Mouse (Mus musculus): Measurements from ENCODE around the gene Ankrd60. TPM values are rescaled to one million over a fixed set of nuclear protein-coding genes. Genes with fewer than 3 reads are reported as not detected.

Ankrd60 gene
- polyA plus RNA-seq, 1 experiment from 2014 or later = not detected

DNA sequence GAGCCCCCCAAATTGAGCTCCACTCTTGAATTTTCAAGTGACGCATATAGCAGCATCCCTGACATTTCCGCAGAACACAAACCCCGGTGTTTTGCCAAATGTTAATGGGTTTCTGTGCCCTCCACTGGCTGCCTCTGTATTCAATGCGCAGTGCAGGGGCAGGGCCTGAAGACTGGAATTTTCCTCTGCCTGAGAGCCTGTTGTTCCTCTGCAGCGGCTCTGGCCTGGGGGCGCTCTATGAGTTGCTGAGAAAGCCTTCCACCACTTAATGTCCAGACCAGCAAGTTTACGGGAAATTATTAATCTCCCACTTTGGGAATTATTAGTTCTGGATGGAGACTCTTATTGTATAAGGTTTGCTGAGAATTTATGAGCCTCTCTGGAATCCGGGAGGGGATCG is 14.0 kb downstream of the Ankrd60 start:
- no peaks in the 10 kb centered on the region for H3K36me3 ChIP-seq (ENCODE audit: control insufficient read depth, insufficient read depth, low read length)
- no peak for ATAC-seq (ENCODE audit: low FRiP score, low TSS enrichment)
- no peaks in the 10 kb centered on the region for H3K27me3 ChIP-seq (ENCODE audit: control insufficient read depth, insufficient read depth, low read length)
- H3K4me1 ChIP-seq (ENCODE audit: control insufficient read depth, insufficient read depth, low read length) = peaks cover 13% of the 10 kb centered on the region
- no peak overlapping the region for H3K4me2 ChIP-seq (replicated peaks; ENCODE audit: low read depth, low read length)
- no peak overlapping the region for H3K4me3 ChIP-seq (ENCODE audit: low read length)
- 61% methylated on average over 9 of the region's 9 CpGs for WGBS
- H3K9ac ChIP-seq (ENCODE audit: low read depth, low read length) = no peak overlapping the region
- H3K9me3 ChIP-seq (ENCODE audit: control insufficient read depth, low read length) = no peaks in the 10 kb centered on the region
- no peak overlapping the region for H3K27ac ChIP-seq (ENCODE audit: low read depth, low read length)

DNA sequence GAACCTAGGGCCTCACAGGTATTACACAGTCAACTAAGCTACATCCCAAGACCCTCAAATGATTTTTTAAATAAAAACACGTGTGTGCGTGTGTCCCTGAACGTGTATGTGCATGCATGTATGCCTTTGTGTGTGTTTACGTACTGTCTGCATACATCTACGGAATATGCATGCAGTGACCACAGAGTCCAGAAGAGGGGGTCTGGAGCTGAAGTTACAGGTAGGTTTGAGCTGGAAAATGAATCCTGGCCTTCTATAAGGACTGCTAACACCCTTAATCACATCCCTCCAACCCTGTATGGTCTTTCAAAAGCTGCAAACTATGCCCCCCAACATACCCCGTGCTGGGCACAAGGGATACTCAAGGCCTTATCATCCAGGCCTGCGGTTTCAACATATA is 14.8 kb downstream of the Ankrd60 start:
- Histone ChIP-seq H3K27ac (ENCODE audit: low read depth, low read length) (no peak overlapping the region), H3K9me3 (ENCODE audit: control insufficient read depth, low read length) (no peaks in the 10 kb centered on the region), H3K9ac (ENCODE audit: low read depth, low read length) (no peak overlapping the region), H3K4me1 (ENCODE audit: control insufficient read depth, insufficient read depth, low read length) (peaks cover 15% of the 10 kb centered on the region), H3K4me3 (ENCODE audit: low read length) (no peak overlapping the region), H3K4me2 (replicated peaks; ENCODE audit: low read depth, low read length) (no peak overlapping the region), H3K27me3 (ENCODE audit: control insufficient read depth, insufficient read depth, low read length) (no peaks in the 10 kb centered on the region), H3K36me3 (ENCODE audit: control insufficient read depth, insufficient read depth, low read length) (no peaks in the 10 kb centered on the region)
- WGBS = 76% methylated on average over 7 of the region's 7 CpGs
- ATAC-seq (ENCODE audit: low FRiP score, low TSS enrichment) = no peak

DNA sequence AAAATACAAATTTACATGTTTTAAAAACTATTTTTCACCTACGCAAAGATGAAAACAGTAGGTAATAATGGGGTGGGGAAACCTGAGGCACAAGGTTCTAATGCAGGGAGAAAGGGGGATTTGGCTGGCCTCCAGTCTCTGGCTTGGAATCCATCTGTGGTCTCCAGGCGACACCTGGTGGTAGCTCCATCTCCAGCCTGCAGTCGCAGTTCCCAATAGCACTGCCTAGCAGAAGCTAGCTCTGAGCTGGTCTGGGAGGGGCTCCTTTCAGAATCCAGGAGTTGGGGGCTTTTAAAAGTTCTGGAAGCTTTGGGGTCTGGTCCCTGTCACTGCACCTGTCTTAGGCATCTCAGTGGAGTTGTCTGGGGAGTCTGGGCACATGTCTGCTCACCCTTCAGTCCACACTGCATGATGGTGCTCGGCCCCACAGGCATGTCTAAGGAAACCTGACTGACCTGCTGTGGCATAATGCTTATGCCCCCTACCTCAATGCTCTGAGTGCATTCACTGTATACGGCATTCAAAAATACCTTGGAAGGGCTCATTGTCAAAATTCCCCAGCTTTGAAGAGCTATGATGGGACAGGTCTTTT is 16.2 kb downstream of the Ankrd60 start:
- no peak overlapping the region for H3K27ac ChIP-seq (ENCODE audit: low read depth, low read length)
- no peaks in the 10 kb centered on the region for H3K9me3 ChIP-seq (ENCODE audit: control insufficient read depth, low read length)
- no peaks in the 10 kb centered on the region for H3K36me3 ChIP-seq (ENCODE audit: control insufficient read depth, insufficient read depth, low read length)
- no peak overlapping the region for H3K4me3 ChIP-seq (ENCODE audit: low read length)
- no peak overlapping the region for H3K4me2 ChIP-seq (replicated peaks; ENCODE audit: low read depth, low read length)
- peaks cover 15% of the 10 kb centered on the region for H3K4me1 ChIP-seq (ENCODE audit: control insufficient read depth, insufficient read depth, low read length)
- H3K27me3 ChIP-seq (ENCODE audit: control insufficient read depth, insufficient read depth, low read length) = no peaks in the 10 kb centered on the region
- 41% methylated on average over 5 of the region's 5 CpGs for WGBS
- no peak overlapping the region for H3K9ac ChIP-seq (ENCODE audit: low read depth, low read length)
- no peak for ATAC-seq (ENCODE audit: low FRiP score, low TSS enrichment)

DNA sequence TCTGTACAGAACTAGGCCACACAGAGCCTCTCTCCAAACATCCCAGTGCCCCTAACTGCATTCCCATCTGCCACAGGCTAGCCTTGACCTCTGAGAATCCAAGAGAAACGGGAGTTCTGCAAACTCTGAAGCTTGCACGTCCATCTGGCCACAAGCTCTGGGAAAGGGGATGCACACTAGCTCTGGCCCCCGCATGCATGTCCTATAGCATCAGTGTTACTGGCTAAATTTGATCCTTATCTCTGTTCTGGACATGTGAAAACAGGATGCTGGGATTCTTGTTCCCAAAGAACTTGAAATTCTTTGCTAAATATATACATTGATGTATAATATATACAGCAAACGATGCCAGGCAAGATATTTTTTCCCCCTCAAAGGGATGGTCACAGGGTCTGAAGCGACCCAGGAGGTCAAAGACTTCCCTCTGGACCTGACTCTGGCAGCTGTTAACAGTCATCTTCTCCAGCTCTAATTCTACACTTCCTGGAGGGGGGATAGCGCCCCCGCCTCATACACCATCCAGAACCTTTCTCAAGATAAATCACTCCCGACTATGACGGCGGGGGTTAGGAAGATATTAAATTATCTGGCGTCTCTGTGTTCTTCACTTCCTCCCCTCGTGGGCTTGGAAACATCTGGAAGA is 19.3 kb downstream of the Ankrd60 start:
- Histone ChIP-seq H3K9ac (ENCODE audit: low read depth, low read length) (no peak overlapping the region), H3K4me1 (ENCODE audit: control insufficient read depth, insufficient read depth, low read length) (0 out of 2 replicates have a peak, but pooled peaks cover 3% of the 10 kb centered on the region), H3K36me3 (ENCODE audit: control insufficient read depth, insufficient read depth, low read length) (no peaks in the 10 kb centered on the region), H3K27ac (ENCODE audit: low read depth, low read length) (peak overlapping the region; percentile 67; the same call in 1 of the 2 replicates), H3K9me3 (ENCODE audit: control insufficient read depth, low read length) (no peaks in the 10 kb centered on the region), H3K4me2 (replicated peaks; ENCODE audit: low read depth, low read length) (no peak overlapping the region), H3K27me3 (ENCODE audit: control insufficient read depth, insufficient read depth, low read length) (no peaks in the 10 kb centered on the region), H3K4me3 (ENCODE audit: low read length) (no peak overlapping the region)
- WGBS = 46% methylated on average over 12 of the region's 12 CpGs
- peak; percentile 81 for ATAC-seq (ENCODE audit: low FRiP score, low TSS enrichment)

DNA sequence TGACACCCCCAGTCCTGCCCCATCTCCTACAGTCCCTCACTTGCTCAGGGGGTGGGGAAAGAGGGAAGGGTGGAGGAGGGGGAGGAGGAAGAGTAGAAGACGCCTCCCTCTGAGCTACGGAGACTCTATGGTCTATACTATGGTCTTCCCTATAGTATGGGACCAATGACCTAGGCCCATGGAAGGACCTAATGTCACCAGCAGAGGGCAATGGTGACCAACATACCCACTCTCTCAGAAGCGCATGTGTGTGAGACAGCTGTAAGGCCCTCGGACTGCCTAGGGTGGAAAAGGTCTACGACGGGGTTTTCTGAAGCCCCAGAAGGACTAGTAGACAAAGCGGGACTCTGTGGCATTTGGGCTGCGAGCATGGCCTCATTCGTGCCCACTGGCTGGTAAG is 24.3 kb downstream of the Ankrd60 start:
- WGBS = 43% methylated on average over 9 of the region's 9 CpGs
- H3K36me3 ChIP-seq (ENCODE audit: control insufficient read depth, insufficient read depth, low read length) = no peaks in the 10 kb centered on the region
- ATAC-seq (ENCODE audit: low FRiP score, low TSS enrichment) = no peak

DNA sequence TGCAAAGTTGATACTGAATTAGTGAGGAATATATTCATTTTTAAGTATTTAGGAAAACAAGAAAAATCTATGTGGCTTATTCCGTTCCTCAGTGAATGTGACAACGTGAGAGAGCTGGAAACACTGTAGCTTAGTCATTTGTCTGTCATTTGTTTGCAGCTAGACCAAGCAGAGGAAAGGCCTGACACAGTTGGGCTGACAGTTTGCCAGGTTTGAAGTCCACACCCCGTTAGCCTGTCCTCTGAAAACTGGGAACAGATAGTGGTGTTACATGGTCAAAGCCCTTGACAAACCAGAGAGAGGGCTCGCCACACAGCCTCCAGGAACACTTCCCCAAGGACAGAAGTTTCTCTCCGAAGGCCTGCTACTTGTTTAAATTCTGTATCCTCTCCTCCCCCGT is 27.5 kb downstream of the Ankrd60 start:
- Histone ChIP-seq H3K27ac (ENCODE audit: low read depth, low read length) (no peak overlapping the region), H3K9ac (ENCODE audit: low read depth, low read length) (no peak overlapping the region), H3K4me1 (ENCODE audit: control insufficient read depth, insufficient read depth, low read length) (0 out of 2 replicates have a peak, but pooled peaks cover 5% of the 10 kb centered on the region), H3K4me2 (replicated peaks; ENCODE audit: low read depth, low read length) (no peak overlapping the region), H3K4me3 (ENCODE audit: low read length) (no peak overlapping the region), H3K27me3 (ENCODE audit: control insufficient read depth, insufficient read depth, low read length) (no peaks in the 10 kb centered on the region), H3K36me3 (ENCODE audit: control insufficient read depth, insufficient read depth, low read length) (no peaks in the 10 kb centered on the region), H3K9me3 (ENCODE audit: control insufficient read depth, low read length) (no peaks in the 10 kb centered on the region)
- WGBS = 75% methylated on average over 6 of the region's 6 CpGs
- ATAC-seq (ENCODE audit: low FRiP score, low TSS enrichment) = no peak

More for the DNA sequence above, 24.3 kb downstream of the Ankrd60 start:
- Histone ChIP-seq H3K4me2 (replicated peaks; ENCODE audit: low read depth, low read length) (no peak overlapping the region), H3K9ac (ENCODE audit: low read depth, low read length) (no peak overlapping the region), H3K27ac (ENCODE audit: low read depth, low read length) (no peak overlapping the region), H3K4me3 (ENCODE audit: low read length) (no peak overlapping the region), H3K4me1 (ENCODE audit: control insufficient read depth, insufficient read depth, low read length) (0 out of 2 replicates have a peak, but pooled peaks cover 8% of the 10 kb centered on the region), H3K9me3 (ENCODE audit: control insufficient read depth, low read length) (no peaks in the 10 kb centered on the region), H3K27me3 (ENCODE audit: control insufficient read depth, insufficient read depth, low read length) (no peaks in the 10 kb centered on the region)

DNA sequence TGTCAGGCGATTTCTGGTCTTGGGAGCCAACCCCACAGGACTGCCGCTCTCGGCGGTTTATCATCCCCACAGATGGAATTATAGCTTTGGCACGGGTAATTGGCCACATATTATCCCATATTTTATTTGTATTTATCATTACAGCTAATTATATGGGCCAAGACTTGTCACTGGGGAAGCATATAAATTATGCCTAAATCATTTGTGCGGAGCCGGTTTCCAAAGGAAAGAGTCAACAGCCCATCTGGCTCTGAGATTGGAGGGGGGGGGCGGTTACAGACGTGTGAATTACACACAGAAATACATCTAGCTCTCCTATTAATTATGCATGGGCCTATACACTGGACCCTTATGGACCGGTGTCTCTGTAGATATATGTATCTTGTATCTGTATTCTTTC is 28.9 kb downstream of the Ankrd60 start:
- Histone ChIP-seq H3K9ac (ENCODE audit: low read depth, low read length) (no peak overlapping the region), H3K4me3 (ENCODE audit: low read length) (no peak overlapping the region), H3K27me3 (ENCODE audit: control insufficient read depth, insufficient read depth, low read length) (no peaks in the 10 kb centered on the region), H3K9me3 (ENCODE audit: control insufficient read depth, low read length) (no peaks in the 10 kb centered on the region), H3K27ac (ENCODE audit: low read depth, low read length) (no peak overlapping the region), H3K36me3 (ENCODE audit: control insufficient read depth, insufficient read depth, low read length) (no peaks in the 10 kb centered on the region), H3K4me1 (ENCODE audit: control insufficient read depth, insufficient read depth, low read length) (0 out of 2 replicates have a peak, but pooled peaks cover 5% of the 10 kb centered on the region), H3K4me2 (replicated peaks; ENCODE audit: low read depth, low read length) (no peak overlapping the region)
- WGBS = 74% methylated on average over 10 of the region's 10 CpGs
- no peak for ATAC-seq (ENCODE audit: low FRiP score, low TSS enrichment)

DNA sequence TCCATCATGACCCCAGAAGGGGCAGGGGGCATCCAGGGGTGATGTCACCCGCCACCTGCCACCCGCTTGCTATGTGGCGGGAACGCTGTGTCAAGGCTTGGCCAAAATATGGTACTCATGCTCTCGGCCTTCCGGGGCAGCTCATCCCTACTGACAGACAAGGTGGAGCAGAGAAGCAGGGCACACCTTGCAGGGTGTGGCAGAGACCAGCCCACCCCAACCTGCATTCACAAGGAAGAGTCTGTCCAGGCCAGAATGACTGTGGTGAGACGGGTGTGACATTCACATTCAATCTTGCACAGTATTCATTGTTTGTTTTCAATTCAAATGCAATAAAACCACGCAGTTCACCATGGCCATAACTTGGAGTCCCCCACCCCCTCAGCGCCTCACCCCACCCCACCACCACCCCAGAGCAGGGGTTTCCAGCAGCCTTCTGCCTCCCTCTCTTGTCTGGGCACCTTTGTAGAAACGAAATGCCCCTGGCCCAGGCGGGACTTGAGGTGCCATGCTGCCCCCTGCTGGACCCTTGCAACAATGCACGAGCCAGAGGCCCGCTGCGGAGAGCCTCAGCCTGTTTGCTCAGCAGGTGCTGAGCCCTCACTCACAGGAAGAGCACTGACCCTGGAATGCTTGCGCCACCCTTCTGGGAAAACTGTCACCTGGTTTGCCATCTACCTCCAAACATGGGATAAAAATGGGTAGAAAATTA is 32.0 kb downstream of the Ankrd60 start:
- Histone ChIP-seq H3K4me3 (ENCODE audit: low read length) (no peak overlapping the region), H3K9me3 (ENCODE audit: control insufficient read depth, low read length) (no peaks in the 10 kb centered on the region), H3K9ac (ENCODE audit: low read depth, low read length) (no peak overlapping the region), H3K27me3 (ENCODE audit: control insufficient read depth, insufficient read depth, low read length) (no peaks in the 10 kb centered on the region), H3K27ac (ENCODE audit: low read depth, low read length) (no peak overlapping the region), H3K4me1 (ENCODE audit: control insufficient read depth, insufficient read depth, low read length) (0 out of 2 replicates have a peak, but pooled peaks cover 5% of the 10 kb centered on the region), H3K36me3 (ENCODE audit: control insufficient read depth, insufficient read depth, low read length) (no peaks in the 10 kb centered on the region), H3K4me2 (replicated peaks; ENCODE audit: low read depth, low read length) (no peak overlapping the region)
- WGBS = 43% methylated on average over 15 of the region's 15 CpGs
- ATAC-seq (ENCODE audit: low FRiP score, low TSS enrichment) = peak; percentile 72; the same call in 1 of the 2 replicates

DNA sequence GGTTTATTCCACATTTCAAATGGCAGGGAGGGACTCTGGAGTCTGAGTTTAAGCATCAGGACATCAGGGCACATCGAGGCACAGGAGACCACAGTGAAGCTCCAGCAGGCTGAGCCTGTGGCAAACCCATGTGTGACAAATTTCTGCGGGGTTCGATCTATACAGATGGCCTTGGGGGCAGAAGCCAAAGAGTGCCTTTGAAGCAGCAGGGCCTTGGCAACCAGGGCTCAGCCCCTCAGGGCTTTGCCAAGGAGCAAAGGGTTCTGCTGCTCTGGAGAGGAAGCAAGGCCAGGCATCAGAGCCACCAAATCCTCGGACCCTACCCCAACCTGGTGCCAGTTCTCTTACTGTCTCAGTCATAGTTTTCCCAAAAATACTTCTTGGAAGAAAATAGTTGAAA is 35.4 kb downstream of the Ankrd60 start:
- Histone ChIP-seq H3K36me3 (ENCODE audit: control insufficient read depth, insufficient read depth, low read length) (no peaks in the 10 kb centered on the region), H3K4me2 (replicated peaks; ENCODE audit: low read depth, low read length) (no peak overlapping the region), H3K4me3 (ENCODE audit: low read length) (no peak overlapping the region), H3K4me1 (ENCODE audit: control insufficient read depth, insufficient read depth, low read length) (no peaks in the 10 kb centered on the region), H3K9me3 (ENCODE audit: control insufficient read depth, low read length) (no peaks in the 10 kb centered on the region), H3K27ac (ENCODE audit: low read depth, low read length) (no peak overlapping the region), H3K27me3 (ENCODE audit: control insufficient read depth, insufficient read depth, low read length) (no peaks in the 10 kb centered on the region), H3K9ac (ENCODE audit: low read depth, low read length) (no peak overlapping the region)
- ATAC-seq (ENCODE audit: low FRiP score, low TSS enrichment) = no peak
- WGBS = 85% methylated on average over 4 of the region's 4 CpGs

All from kidney, embryonic 14.5 days (tissue).